18 mouse cellular contexts compared by ENCODE assay signal in genomic region chr6:23572401-23572800, GRCm38 (mm10).
DNase-seq lines count a peak whose midpoint lies in the region; ATAC-seq lines count a peak whose summit lies in the region.
"Had no signal": no experiment of that assay in that cellular context is flagged by ENCODE, and none has a peak within 500 bp of the region (broad histone marks: within the 10 kb centered on the region; RNA-seq: fewer than 3 reads in every experiment).

No protein-coding gene starts in this region.

- peak; percentile 80 for ATAC-seq in neural tube, embryonic 12.5 days (ENCODE audit: low FRiP score, low read depth)
- no peak for ATAC-seq in kidney, embryonic 15.5 days (replicated peaks; ENCODE audit: low FRiP score)
- ATAC-seq: intestine, embryonic 15.5 days had no signal

- H3K4me2 ChIP-seq in neural tube, embryonic 12.5 days (replicated peaks): no peak overlapping the region
- H3K4me2 ChIP-seq in kidney, embryonic 15.5 days: no peak overlapping the region
- H3K4me2 ChIP-seq: intestine, embryonic 15.5 days; limb, embryonic 12.5 days had no signal

- DNase-seq in embryo, embryonic 9.5 days (ENCODE audit: extremely low spot score): peak; percentile 4
- DNase-seq in embryo, embryonic 11 days: no peak
- peak; percentile 77 for DNase-seq in Muller cell, postnatal 12 days (ENCODE audit: inconsistent ontology term)
- peak; percentile 34 for DNase-seq in brain, adult 2 months (ENCODE audit: low read depth, low spot score)
- DNase-seq in left cerebral cortex, adult 8-10 months (ENCODE audit: low spot score in 2 of 2): no peak
- DNase-seq: adrenal gland, postnatal 25 days; gastrocnemius, postnatal 10 days; heart, postnatal 14 days; lung, postnatal 14 days; right cerebral cortex, postnatal 14 days had no signal

- H3K9ac ChIP-seq in neural tube, embryonic 12.5 days: no peak overlapping the region
- no peak overlapping the region for H3K9ac ChIP-seq in kidney, embryonic 15.5 days
- H3K9ac ChIP-seq: intestine, embryonic 15.5 days; limb, embryonic 12.5 days; liver, embryonic 14.5 days had no signal

- no peak overlapping the region for H3K4me3 ChIP-seq in neural tube, embryonic 12.5 days
- no peak overlapping the region for H3K4me3 ChIP-seq in kidney, embryonic 15.5 days (replicated peaks)
- H3K4me3 ChIP-seq: intestine, embryonic 15.5 days; layer of hippocampus, adult 2 months; left cerebral cortex, adult 2 months; limb, embryonic 12.5 days had no signal

- H3K27ac ChIP-seq in neural tube, embryonic 12.5 days: no peak overlapping the region
- H3K27ac ChIP-seq in kidney, embryonic 15.5 days: no peak overlapping the region
- H3K27ac ChIP-seq: intestine, embryonic 15.5 days; layer of hippocampus, adult 2 months; left cerebral cortex, adult 2 months; limb, embryonic 12.5 days; liver, embryonic 14.5 days had no signal

- H3K36me3 ChIP-seq in neural tube, embryonic 12.5 days: no peaks in the 10 kb centered on the region
- H3K36me3 ChIP-seq in kidney, embryonic 15.5 days: no peaks in the 10 kb centered on the region
- H3K36me3 ChIP-seq: G1E; intestine, embryonic 15.5 days; limb, embryonic 12.5 days had no signal

- WGBS in neural tube, embryonic 12.5 days: 23% methylated on average over 4 of the region's 4 CpGs
- 36% methylated on average over 4 of the region's 4 CpGs for WGBS in kidney, embryonic 15.5 days

- H3K9me3 ChIP-seq in neural tube, embryonic 12.5 days: no peaks in the 10 kb centered on the region
- H3K9me3 ChIP-seq in kidney, embryonic 15.5 days (replicated peaks): no peaks in the 10 kb centered on the region
- H3K9me3 ChIP-seq: G1E; intestine, embryonic 15.5 days; limb, embryonic 12.5 days had no signal

- H3K27me3 ChIP-seq in neural tube, embryonic 12.5 days (replicated peaks): no peaks in the 10 kb centered on the region
- H3K27me3 ChIP-seq in kidney, embryonic 15.5 days: no peaks in the 10 kb centered on the region
- H3K27me3 ChIP-seq: intestine, embryonic 15.5 days; limb, embryonic 12.5 days had no signal

- no peaks in the 10 kb centered on the region for H3K4me1 ChIP-seq in neural tube, embryonic 12.5 days
- no peaks in the 10 kb centered on the region for H3K4me1 ChIP-seq in kidney, embryonic 15.5 days
- H3K4me1 ChIP-seq: intestine, embryonic 15.5 days; limb, embryonic 12.5 days had no signal

Comparison
In these comparisons a context has a peak if more than half of its experiments do, and no peak if none do; other contexts are left out.
1. DNase-seq: peak in embryo, embryonic 9.5 days (single experiment), Muller cell, postnatal 12 days (single experiment) and brain, adult 2 months (single experiment); none in embryo, embryonic 11 days (single experiment) and left cerebral cortex, adult 8-10 months (0 of 2).